Mouse (Mus musculus) embryo, embryonic 10 days (tissue): ENCODE results near the gene Rora.

ENCODE experiments used
- DNase-seq: peaks from one replicate; pipeline ENCODE4 v3.0.0-alpha.2; 2015; ENCODE audit warnings: low spot score

Rora gene

DNA sequence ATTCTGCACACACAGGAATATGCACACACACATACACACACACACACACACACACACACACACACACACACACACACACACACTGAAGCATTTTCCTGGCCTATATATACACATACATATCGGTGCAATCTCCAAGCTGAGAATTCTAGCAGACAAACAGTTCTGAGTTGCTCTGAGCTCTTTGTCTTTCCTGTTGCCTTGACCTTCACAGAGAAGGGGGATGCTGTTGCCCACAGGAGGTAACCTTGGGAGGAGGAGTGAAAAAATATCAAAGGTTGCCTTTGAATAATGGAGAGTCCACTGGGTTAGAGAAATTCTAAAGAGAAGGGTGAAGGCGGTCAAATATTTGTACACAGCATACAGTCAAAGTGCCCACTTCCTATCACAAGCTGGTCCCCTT is 360.6 kb downstream of the Rora start:
- DNase-seq, result no peak

DNA sequence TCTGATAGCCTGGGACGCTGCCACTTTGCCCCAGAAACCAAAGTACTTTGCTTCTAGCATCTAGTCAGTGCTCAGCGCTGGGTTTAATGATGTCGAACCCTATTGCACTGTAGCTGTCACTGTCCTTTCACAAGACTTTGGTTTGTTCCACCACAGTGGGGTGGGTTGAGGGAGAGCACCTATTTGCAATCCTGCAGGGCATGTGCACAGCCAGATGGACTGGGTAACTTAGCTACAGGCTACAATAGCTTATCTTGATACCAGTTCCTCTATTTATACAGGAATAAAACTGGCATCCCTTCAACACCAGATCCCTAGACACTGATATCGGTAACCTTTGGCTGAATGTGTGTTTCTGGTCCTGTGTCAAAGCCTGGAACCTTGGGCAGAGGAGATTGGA is 366.8 kb downstream of the Rora start:
- no peak for DNase-seq

DNA sequence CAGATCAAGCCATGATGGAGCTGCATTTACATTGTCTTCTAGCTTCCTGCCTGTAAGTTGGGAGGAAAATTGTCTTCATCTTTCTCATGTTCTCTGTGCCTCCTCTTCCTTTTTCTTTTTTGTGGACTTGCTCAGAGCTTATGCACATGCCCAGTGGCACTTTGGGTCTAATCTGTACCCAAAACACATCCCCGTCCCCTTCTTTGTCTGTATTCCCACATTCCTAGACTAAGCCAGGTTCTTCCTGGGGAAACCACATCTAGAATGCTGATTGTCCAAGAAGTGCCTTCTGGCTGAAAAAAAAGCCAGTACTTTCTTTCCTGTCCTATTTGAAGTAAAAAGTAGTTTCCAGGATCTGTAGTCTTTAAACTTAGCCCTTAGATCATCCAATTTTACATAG is 367.9 kb downstream of the Rora start:
- DNase-seq, result no peak

DNA sequence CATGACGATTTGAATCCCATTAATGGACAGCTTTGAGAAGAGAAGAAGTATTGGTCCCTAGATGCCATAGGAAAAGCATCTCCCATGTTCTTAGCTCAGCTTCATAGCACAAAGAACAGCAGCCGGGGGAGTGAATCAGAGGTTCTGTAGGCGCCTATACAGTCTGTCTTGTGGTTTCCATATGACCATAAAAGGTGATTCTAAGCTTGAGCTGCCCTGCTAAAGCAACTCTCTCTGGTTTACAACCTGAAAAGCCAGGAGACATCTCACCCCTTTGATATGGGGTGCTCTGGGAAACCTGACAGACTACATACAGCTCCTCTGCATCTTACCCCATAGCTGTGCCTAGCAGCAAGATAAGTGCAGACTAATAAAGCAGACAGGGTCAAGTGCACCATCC is 369.7 kb downstream of the Rora start:
- DNase-seq, result no peak

DNA sequence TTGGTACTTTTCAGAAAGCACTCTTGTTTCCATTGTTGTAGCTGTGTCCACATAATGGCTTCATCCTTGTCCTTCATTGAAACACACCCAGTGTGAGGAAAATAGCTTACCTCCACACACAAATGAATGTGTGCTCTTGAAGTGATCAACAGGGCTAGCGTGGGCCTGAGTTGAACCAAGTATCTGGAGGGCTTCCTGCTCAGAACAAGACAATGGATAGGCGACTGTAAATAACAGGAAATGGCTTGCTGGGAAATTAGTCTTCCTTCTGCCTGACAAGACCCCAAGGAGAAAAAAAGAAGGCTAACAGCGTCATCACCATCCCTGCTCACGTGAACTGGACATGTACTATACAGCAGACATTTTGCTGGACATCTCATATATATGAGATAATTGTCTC is 374.6 kb downstream of the Rora start:
- DNase-seq, result no peak

DNA sequence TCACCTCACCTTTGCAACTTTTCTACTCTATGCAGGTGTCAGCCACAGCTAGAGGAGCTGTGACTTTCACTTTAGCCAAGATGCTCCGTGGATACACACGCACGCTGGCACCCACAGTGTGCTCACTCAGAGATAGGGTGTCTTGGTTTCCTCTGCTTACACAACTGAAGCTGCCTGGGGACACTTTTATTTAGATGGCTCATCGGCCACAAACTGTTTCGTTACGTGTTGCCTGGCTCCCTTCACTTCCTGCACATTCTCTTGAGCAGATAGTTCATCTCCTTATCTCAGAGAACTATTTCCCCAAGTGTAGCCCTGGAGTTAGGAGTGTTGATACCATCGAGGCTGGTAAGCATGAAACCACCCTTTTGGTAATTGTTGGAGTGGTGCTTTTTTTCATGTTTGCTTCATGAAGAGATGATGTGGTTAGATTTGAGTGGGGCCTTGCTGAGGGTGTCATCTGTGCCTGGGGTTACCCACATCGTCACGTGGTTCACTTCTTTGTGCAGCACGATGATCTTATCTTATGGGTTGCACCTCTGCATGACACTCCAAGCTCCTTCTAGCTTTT is 380.8 kb downstream of the Rora start:
- no peak for DNase-seq

DNA sequence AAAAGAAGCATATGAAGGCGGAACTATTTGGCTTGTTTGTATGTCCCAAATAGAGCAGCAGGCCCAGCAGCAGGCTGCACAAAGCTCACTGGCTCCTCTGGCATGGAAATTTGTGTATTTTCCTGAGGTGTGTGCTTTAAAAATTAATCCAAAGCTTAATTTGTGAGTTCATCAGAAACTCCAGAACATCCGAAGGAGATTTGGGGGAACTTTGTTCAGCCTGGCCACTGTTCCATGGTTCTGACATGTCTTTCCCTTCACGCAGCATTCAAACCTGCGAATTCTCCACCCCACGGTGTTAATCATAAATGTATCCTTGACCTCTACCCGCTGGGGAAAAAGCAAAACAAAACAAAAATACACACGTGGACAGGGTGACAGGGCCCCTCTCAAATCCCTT is 381.9 kb downstream of the Rora start:
- no peak for DNase-seq

DNA sequence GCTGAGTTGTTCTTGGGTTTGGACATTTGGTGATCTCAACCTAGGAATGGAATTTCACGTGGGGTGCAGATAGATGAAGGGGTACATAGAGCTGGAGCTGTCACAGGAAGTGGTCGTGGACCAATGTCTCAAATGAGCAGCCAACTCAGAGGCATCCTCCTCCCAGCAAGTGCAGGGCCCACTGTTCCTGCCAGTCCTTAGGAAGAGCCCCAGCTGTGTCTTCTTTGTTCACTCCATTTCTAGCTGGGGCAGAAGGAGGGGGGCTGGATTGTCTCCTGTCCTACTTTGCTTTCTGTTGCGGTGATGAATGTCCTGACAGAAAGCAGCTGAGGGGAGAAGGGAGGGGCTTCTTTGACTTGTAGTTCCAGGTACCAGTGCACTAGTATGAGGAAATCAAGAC is 382.7 kb downstream of the Rora start:
- DNase-seq, result no peak

DNA sequence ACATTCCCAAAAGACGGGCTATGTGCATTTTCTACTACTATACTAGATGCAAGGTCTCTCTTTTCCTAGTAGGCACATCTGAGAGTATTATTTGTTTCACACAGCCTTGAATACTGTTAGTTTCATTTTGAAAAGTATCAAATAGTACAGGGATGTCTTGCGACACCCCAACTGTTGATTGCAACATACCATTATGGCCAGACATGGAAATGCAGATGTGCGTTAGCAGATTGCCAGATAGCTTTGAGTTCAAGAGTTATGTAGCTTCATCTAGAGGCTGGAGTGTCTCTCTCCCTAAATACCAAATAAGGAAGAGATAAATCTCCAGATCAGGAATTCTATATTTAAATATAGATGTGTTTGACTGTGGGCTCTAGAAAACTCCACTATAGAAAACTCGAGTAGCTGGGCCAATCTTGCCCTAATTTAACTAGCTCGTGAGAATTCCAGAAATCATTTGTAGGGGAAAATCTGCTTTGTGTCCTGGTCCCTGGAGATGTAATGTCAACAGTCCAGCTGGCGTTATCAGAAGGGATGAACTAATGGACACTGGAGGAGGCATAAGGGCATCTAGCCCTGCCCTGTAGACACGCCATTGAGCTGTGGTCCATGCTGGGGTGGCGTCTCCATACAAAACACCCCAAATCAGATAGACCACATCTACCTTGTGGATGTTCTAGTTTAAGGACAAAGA is 390.5 kb downstream of the Rora start:
- DNase-seq, result no peak

DNA sequence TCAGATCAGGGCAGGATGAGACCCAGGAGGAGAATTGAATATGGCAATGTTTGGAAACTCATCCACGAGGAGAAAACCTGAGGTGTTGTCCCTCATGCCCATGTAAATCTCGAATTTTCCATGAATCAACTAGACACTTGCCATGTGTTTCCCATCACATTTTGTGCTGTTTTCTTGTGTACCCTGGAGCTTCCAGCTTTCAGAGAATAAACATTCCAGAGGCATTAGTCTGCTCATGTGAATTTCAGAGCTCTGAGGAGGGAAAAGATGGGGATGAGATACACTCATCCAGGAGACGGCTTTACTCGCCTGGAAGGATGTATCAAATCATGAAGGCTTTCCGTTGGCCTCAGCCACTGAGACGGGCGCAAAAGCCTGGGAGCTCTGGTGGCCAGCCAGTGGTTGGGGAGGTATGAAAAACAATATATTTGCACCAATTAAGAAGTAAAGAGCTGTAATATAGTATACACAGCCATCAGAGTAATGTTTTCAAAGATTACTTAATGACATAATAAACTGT is 391.1 kb downstream of the Rora start:
- DNase-seq, result no peak

DNA sequence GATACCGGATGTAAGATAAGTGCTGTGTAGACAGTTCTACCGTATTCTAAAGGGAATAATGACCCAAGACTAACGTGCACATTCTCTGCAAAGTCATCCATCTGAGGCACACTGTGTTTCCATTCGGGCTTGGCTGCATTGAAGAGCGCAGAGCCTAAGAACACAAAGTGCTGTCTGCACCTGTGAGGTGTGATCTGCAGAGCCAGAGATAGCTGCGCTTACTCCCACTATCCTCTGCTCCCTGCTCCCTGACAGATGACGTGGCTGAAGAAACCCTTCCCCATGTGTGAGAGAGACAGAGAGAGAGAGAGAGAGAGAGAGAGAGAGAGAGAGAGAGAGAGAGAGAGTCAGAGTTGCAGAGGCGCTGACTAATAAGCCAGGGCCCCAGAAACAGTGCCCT is 392.3 kb downstream of the Rora start:
- DNase-seq, result no peak

DNA sequence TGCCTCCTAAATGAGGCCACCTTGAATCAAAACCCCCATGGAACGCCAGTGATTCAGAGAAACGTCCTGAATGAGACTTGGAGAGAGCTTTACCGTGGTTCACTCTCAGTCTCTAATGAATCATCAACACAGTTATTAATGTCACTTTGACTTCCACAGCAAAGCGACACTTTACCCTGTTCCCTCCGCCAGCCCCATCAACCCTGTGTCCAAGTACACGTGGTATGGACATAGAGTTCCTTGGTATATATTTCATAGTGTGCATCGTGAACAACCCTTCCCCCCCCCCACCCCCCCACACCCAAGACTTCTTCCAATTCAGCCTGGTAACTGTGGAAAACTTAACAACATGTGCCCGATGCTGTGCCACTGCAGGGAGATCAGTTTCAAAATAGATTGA is 397.3 kb downstream of the Rora start:
- DNase-seq, result no peak

DNA sequence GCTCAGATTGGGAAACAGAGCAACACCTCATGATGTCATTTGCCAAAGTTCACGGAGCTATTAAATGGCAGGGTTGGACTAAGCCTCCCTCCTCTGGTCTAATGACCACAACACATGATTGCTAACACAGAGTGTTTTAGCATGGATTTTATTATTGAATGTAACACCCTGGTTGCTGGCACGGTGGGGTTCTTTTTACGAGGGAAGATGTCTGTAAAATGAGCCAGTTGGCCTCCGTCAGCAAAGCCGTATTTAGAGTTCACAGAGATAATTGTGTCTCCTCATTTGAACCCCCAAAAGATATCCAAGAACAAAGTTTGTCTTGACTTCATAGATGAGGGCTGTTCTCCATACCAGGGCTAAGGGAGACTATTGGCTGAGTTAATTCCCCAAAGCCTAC is 398.3 kb downstream of the Rora start:
- DNase-seq, result no peak

DNA sequence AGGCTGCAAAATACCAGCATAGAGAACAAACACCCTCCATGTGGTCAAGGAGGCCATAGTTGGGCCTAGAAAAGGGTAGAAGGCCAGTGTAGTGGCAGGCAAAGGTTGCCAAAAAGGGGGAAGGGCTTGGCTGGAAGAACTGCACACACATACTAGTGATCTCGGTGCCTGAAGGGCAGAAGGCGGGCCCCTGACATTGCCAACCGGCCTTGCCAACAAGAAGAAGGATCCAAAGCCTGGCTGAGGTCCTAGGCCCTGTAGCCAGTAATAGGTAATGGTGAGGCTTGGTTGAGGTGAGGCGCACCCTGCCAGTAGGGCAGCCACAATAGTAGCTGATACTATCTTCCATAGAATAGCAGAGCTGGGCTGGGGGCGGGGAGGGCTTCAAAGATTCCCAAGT is 401.7 kb downstream of the Rora start:
- no peak for DNase-seq

DNA sequence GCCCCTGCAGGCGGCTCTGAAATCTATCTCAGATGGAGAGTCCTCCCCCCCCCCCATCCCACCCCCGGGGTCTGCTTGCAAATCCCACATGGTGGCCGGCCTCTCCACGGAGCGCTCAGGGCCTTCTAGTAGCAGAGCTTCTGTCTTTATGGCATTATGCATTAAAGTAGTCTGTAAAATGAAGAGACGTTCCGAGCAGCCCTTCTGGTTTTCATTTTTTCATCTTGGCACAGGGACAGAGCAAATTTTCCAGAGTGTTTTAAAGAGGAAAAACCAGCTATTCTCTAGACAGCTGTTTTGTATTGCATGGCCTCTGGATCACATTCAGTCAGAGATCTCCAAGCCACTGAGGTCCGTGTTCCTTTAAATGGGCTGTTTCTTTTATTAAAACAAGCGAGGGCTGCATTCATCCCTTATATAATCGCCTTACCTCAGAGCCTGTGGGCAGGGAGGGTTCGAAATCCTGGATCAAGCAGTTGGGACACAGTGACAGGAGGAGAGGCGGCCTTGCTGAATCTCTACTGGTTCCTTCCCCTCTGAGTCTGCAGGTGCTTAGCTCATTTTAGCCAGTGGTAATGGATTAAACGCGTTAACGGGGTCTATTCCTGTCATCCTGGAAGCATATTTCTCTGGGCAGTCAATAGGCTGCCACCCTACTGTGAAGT is 417.7 kb downstream of the Rora start:
- no peak for DNase-seq

DNA sequence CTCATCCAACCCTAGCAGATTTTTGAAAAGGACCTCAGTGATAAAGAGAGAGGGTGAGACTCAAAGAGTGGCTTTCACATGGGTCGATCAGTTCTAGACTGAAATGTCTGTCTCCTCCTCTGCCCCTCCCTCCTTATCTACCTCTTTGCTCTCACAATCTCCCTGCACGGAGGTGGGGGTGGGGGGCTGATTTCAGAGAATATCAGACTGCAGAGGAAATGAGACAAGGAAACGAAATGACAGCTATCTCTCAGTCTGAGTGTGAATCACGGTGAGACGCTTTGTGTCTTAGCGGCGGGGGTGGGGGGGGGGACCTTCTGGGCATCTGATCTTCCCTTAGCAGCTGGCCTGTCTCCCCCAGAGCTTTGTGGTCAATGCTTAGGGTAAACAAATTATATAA is 419.7 kb downstream of the Rora start:
- DNase-seq, result no peak

DNA sequence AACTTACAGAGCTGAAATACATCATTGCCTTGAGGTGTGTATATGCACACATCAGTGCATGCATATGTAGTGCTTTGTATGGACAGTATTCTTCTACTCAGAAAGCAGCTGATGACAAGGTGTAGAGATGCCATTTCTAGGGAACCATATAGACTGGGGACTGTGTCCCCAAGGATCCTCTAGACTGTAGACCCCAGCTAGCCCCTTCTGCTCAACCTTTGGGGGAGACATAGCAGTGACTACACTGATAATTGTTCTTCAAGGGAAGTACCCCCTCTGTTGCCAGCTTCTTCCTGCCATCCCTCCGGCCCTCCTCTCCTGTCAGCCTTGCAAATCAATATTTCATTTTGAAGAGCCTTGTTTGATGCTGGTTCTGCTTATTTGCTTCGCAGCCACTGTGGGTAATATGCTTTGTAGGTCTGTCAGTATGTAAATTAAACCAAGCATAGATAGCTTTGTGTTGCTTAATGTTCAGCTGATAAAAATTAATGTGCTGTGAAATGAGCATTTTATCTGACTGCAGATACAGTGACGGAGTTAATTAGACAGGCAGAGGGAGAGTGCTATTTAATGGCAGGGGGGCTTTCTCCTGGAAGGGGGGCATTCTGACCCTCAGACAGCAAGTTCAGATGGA is 430.6 kb downstream of the Rora start:
- DNase-seq, result no peak

DNA sequence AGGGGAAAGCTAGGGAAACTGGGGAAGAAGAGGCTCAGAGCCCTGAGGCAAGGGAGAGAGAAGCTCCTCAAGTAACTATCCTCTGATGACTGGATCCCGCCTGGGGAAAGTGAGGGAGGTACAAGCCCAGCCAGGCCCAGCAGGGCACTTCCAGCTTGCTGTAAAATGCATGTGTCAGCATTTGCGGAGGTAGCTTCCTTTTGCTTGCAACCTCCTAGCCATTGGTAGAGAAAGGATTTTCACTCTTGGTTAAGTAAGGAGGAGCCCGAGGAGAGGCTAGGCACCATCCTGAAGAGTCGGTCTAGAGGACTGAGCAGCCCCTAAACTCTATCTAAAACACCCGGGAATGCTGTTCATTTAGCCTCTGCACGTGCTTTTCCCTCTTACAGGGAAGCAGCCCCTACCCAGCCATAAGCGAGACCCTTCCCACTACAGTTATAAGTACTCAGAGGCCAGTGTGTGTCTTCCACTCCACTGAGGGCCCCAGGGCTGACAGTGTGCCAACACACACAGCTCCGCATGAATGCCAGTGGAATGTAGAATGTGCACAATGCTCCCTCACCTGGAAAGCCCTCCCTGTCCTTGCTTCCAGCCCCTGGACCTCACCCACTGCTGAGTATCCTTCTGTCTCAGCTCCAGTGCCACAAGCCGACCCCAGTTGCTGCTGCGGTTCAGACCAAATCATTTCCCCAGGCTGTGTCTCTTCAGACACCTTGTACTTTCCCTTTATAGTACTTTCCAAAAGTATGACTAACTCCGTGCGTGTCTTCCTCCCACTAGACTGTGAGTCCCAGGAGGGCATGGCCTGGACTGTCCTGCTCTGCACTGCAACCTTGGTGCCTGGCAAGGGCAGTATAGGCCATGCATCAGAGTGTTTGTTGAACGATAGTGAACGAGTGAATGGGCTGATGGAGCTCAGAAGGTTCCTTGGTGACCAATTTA is 431.4 kb downstream of the Rora start:
- DNase-seq, result no peak

DNA sequence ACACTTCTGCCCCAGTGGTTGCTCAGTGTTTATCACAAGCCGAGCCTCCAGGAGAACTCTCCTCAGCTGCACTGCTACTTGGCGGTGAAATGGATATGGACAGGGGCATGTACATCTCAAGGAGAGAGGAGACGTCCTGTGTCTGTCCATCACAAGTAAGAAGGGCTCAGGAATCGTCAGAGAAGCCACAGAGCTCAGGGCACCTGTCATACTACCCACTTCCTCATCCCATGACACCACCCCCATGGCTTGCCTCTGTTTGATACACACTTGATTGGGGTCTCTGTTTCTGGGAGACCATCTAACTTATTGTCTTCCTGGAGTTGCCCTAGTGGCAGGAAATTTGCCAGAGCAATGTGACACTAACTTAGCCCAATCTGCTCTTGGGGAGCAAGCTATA is 433.3 kb downstream of the Rora start:
- DNase-seq, result no peak

DNA sequence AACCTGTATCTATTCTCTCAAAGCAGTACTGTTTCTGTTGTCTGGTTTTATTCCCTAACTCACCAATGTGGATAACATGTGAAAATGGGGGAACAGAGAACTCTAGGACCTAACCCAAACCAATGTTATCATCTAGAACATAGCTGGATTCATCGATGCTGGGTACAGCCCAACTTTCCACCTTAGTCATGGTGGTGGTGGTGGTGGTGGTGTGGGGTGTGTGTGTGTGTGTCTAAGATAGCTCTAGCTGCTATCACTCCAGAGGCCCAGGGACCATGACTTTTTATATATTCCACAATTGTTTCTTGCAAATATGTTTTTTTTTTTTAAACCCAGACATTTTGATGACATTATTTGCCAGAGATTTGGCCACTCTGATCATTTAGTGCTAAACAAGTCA is 433.7 kb downstream of the Rora start:
- no peak for DNase-seq

DNA sequence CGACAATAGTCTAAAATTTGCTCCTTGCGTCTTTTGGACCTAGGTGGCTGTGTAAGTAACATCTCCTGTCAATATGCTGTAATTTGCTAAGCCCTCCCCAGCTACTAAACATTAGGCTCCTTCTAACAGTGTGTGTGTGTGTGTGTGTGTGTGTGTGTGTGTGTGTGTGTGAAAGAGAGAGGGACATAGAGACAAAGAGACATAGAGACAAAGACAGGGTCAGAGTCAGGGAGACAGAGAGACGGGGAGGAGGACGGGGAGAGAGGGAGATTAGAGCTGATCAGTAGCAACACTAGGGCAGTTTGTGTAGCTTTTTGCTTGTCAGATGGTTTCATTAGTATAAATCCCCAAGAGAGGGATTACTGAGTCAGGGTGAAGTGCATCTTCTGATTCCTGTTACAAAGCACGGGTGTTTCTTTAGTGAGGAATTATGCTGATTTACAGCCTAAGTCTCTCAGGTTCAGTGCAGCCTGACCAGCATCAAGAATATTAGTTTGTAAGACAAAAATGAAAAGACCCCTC is 437.2 kb downstream of the Rora start:
- DNase-seq, result no peak
